Mouse (Mus musculus) forebrain, embryonic 11.5 days (tissue): ENCODE results near the gene Abtb1. TPM values are rescaled to one million over a fixed set of nuclear protein-coding genes. Genes with fewer than 3 reads are reported as not detected.

Experiments used
- ATAC-seq: fragments of 200-750 bp; cut with Nextera tagmentation; replicated peaks from 2 replicates; pipeline ENCODE4 v1.8.0; 2017; ENCODE audit warnings: moderate TSS enrichment; ENCODE audit not compliant: low FRiP score
- DNase-seq: peaks from one replicate; pipeline ENCODE4 v3.0.0-alpha.2; 2017; ENCODE audit warnings: low spot score
- H3K27ac ChIP-seq: fragments of 300-500 bp; sonication (generic); 2 replicates; pipeline ENCODE4 v1.5.1; 2014; ENCODE audit warnings: low read depth, low read length
- H3K27me3 ChIP-seq: fragments of 300-500 bp; sonication (generic); 2 replicates; pipeline ENCODE4 v1.6.1; 2014; ENCODE audit warnings: mild to moderate bottlenecking, low read length, mixed read lengths; ENCODE audit not compliant: control insufficient read depth, insufficient read depth
- H3K36me3 ChIP-seq: fragments of 300-500 bp; sonication (generic); 2 replicates; pipeline ENCODE4 v1.6.1; 2014; ENCODE audit warnings: mild to moderate bottlenecking, low read length, moderate library complexity, mixed read lengths; ENCODE audit not compliant: control insufficient read depth, insufficient read depth
- H3K4me1 ChIP-seq: fragments of 300-500 bp; sonication (generic); replicated peaks from 2 replicates; pipeline ENCODE4 v1.6.1; 2014; ENCODE audit warnings: low read length, mixed read lengths; ENCODE audit not compliant: control insufficient read depth, insufficient read depth
- H3K4me2 ChIP-seq: fragments of 300-500 bp; sonication (generic); 2 replicates; pipeline ENCODE4 v1.6.1; 2014; ENCODE audit warnings: low read depth, mild to moderate bottlenecking, low read length, moderate library complexity, mixed read lengths; ENCODE audit not compliant: severe bottlenecking
- H3K4me3 ChIP-seq: fragments of 300-500 bp; sonication (generic); 2 replicates; pipeline ENCODE4 v1.5.1; 2014; ENCODE audit warnings: low read depth, low read length
- H3K9ac ChIP-seq: fragments of 300-500 bp; sonication (generic); 2 replicates; pipeline ENCODE4 v1.6.1; 2014; ENCODE audit warnings: low read length
- H3K9me3 ChIP-seq: fragments of 300-500 bp; sonication (generic); 2 replicates; pipeline ENCODE4 v1.6.1; 2016; ENCODE audit warnings: low read length, mixed read lengths; ENCODE audit not compliant: control insufficient read depth
- WGBS: fragments of 180-500 bp; shearing (Covaris S2); extraction: QIAGEN DNeasy Blood & Tissue Kit; methylation state at CpG from one replicate; pipeline ENCODE4 v1.1.7; 2014; 5-methylcytosine and 5-hydroxymethylcytosine counted together
- polyA plus RNA-seq: library from polyadenylated mRNA; unstranded; fragments of >200 nt; fragmentation: Nextera tagmentation; extraction: Ambion mirVana; gene quantifications from 2 replicates; pipeline ENCODE4 v1.2.1, GENCODE M21; 2014

The Abtb1 gene
- polyA plus RNA-seq: 14.4 and 15.3 TPM in 2 replicates

- H3K36me3 ChIP-seq: no peaks in the 10 kb centered on the region
- peak within 1 kb of the TSS; percentile 73 for H3K4me2 ChIP-seq
- ATAC-seq (peak; percentile 97), DNase-seq (peak; percentile 99)
- WGBS: under 1% methylated on average over 72 of the region's 72 CpGs
- peak within 1 kb of the TSS; percentile 53 for H3K27ac ChIP-seq
- H3K9ac ChIP-seq: peak within 1 kb of the TSS; percentile 72
- H3K27me3 ChIP-seq: no peaks in the 10 kb centered on the region
- H3K4me3 ChIP-seq: peak within 1 kb of the TSS; percentile 62
- H3K4me1 ChIP-seq: peaks cover 9% of the 10 kb centered on the region
- no peaks in the 10 kb centered on the region for H3K9me3 ChIP-seq
Measured at GRCm38 (mm10) chr6:88841781-88842689, at the start of gene Abtb1. Gene Abtb1, minus strand, starts transcription at chr6:88841984.

DNA sequence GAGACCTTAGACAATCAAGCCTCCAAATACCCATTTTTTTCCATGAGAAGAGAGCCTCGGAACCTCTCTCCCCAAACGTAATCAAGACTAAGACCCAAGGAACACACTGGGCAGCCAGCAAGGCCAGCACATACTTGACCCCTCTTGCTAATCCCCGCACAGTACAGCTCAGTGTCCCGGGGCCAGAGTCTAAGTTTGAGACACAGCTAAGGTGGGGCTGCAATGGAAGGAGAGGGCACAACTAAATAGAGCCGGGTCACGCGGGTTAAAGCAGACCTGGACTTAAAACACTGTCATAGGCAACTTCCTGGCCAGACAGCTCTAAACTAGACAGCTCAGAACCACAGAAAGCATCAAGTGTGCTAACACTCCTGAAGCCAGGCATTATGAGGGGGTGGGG lies 49.0 kb upstream of the Abtb1 start:
- Histone ChIP-seq H3K9ac (no peak overlapping the region), H3K27ac (no peak overlapping the region), H3K27me3 (no peaks in the 10 kb centered on the region), H3K4me3 (no peak overlapping the region), H3K36me3 (peaks cover 56% of the 10 kb centered on the region), H3K9me3 (no peaks in the 10 kb centered on the region), H3K4me2 (no peak overlapping the region), H3K4me1 (peaks cover 3% of the 10 kb centered on the region; the same call in 1 of the 2 replicates)
- ATAC-seq: no peak
- DNase-seq: no peak
- 91% methylated on average over 7 of the region's 7 CpGs for WGBS

- Histone ChIP-seq H3K4me1 (no peaks in the 10 kb centered on the region), H3K9me3 (no peaks in the 10 kb centered on the region), H3K27me3 (no peaks in the 10 kb centered on the region), H3K27ac (no peak overlapping the region), H3K4me3 (no peak overlapping the region), H3K4me2 (no peak overlapping the region), H3K36me3 (peaks cover 49% of the 10 kb centered on the region), H3K9ac (no peak overlapping the region)
- DNase-seq (no peak), ATAC-seq (no peak)
- 92% methylated on average over 13 of the region's 13 CpGs for WGBS
Measured at GRCm38 (mm10) chr6:88889410-88890042, 47.7 kb upstream of the Abtb1 start.

GRCm38 (mm10) chr6:88886417-88886967 lies 44.7 kb upstream of the Abtb1 start:
- no peak overlapping the region for H3K4me3 ChIP-seq
- no peak for DNase-seq
- H3K4me2 ChIP-seq: no peak overlapping the region
- H3K9me3 ChIP-seq: no peaks in the 10 kb centered on the region
- no peak overlapping the region for H3K27ac ChIP-seq
- WGBS: 78% methylated on average over 2 of the region's 2 CpGs
- no peaks in the 10 kb centered on the region for H3K27me3 ChIP-seq
- H3K4me1 ChIP-seq: no peaks in the 10 kb centered on the region
- peak; percentile 65; the same call in 1 of the 2 replicates for ATAC-seq
- peaks cover 33% of the 10 kb centered on the region; the same call in 1 of the 2 replicates for H3K36me3 ChIP-seq
- H3K9ac ChIP-seq: no peak overlapping the region

DNA sequence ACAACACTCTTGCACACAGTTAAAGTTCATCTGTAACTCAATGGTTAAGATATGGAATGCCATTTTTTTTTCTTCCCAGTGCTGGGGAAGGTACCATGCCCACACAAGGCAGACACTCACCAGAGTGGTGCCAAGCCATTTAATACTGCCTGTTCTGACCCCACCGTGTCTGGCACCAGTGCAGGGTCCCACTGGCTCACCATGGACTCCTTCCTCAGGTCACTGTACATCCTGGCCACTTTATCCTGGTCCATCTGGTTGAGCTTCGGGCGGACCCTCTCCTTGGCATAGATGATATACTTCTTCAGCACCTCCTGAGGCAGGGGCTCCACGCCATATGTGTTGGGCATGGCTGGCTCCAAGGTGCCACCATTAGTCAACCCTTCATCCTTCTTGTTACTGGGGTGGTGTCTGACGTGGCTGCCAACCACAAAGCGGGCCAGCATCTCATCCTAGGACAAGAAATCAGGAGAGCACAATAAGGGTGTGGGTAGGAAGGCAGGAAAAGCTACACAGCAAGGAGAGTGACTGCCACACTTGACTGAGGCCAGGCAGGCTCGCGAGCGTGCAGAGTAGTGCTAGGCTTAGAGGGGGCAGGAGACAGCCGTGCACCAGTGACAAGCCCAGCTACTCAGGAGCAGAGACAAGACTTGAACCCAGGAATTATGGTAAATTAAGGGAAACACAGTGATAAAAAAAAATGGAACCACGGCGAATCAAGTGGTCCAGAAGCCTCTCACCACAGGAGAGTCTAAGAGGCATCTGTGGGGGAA lies 44.0 kb upstream of the Abtb1 start:
- Histone ChIP-seq H3K9ac (no peak overlapping the region), H3K27ac (no peak overlapping the region), H3K27me3 (no peaks in the 10 kb centered on the region), H3K4me1 (no peaks in the 10 kb centered on the region), H3K36me3 (peaks cover 30% of the 10 kb centered on the region; the same call in 1 of the 2 replicates), H3K4me2 (no peak overlapping the region), H3K9me3 (no peaks in the 10 kb centered on the region), H3K4me3 (no peak overlapping the region)
- ATAC-seq (no peak), DNase-seq (no peak)
- WGBS: 92% methylated on average over 12 of the region's 12 CpGs

GRCm38 (mm10) chr6:88884690-88885089 lies 42.9 kb upstream of the Abtb1 start:
- ATAC-seq (no peak), DNase-seq (no peak)
- no peak overlapping the region for H3K4me3 ChIP-seq
- no peak overlapping the region for H3K9ac ChIP-seq
- WGBS: 97% methylated on average over 17 of the region's 17 CpGs
- no peaks in the 10 kb centered on the region for H3K27me3 ChIP-seq
- H3K9me3 ChIP-seq: no peaks in the 10 kb centered on the region
- H3K27ac ChIP-seq: no peak overlapping the region
- peaks cover 26% of the 10 kb centered on the region; the same call in 1 of the 2 replicates for H3K36me3 ChIP-seq
- H3K4me2 ChIP-seq: no peak overlapping the region
- H3K4me1 ChIP-seq: no peaks in the 10 kb centered on the region

- H3K4me2 ChIP-seq: no peak overlapping the region
- peaks cover 21% of the 10 kb centered on the region; the same call in 1 of the 2 replicates for H3K36me3 ChIP-seq
- no peak for ATAC-seq
- no peaks in the 10 kb centered on the region for H3K27me3 ChIP-seq
- 95% methylated on average over 10 of the region's 10 CpGs for WGBS
- H3K4me1 ChIP-seq: no peaks in the 10 kb centered on the region
- H3K4me3 ChIP-seq: no peak overlapping the region
- no peaks in the 10 kb centered on the region for H3K9me3 ChIP-seq
- H3K9ac ChIP-seq: no peak overlapping the region
- no peak overlapping the region for H3K27ac ChIP-seq
- no peak for DNase-seq
Measured at GRCm38 (mm10) chr6:88884195-88884594, 42.4 kb upstream of the Abtb1 start.

GRCm38 (mm10) chr6:88881334-88881733 lies 39.5 kb upstream of the Abtb1 start:
- Histone ChIP-seq H3K4me1 (no peaks in the 10 kb centered on the region), H3K27ac (no peak overlapping the region), H3K27me3 (no peaks in the 10 kb centered on the region), H3K36me3 (peaks cover 8% of the 10 kb centered on the region; the same call in 1 of the 2 replicates), H3K4me3 (no peak overlapping the region), H3K4me2 (no peak overlapping the region), H3K9me3 (no peaks in the 10 kb centered on the region), H3K9ac (no peak overlapping the region)
- WGBS: 85% methylated on average over 7 of the region's 7 CpGs
- no peak for ATAC-seq
- DNase-seq: no peak
